Mouse (Mus musculus) hindbrain, embryonic 16.5 days (tissue): ENCODE measurements around the gene Bcl11a. TPM values are rescaled to one million over a fixed set of nuclear protein-coding genes. Genes with fewer than 3 reads are reported as not detected.
"Not testable (repeated sequence)": the region's sequence is repeated elsewhere in the genome, so short reads cannot be mapped to it uniquely, and the experiment has no call there.

Experiments used
- ATAC-seq: fragments of 200-750 bp; cut with Nextera tagmentation; 2 replicates; pipeline ENCODE4 v1.8.0; 2017; ENCODE audit warnings: moderate TSS enrichment, moderate library complexity
- H3K27ac ChIP-seq: fragments of 300-500 bp; sonication (generic); 2 replicates; pipeline ENCODE4 v1.5.1; 2014; ENCODE audit warnings: low read depth, mild to moderate bottlenecking, control low read depth, low read length, moderate library complexity
- H3K27me3 ChIP-seq: fragments of 300-500 bp; sonication (generic); replicated peaks from 2 replicates; pipeline ENCODE4 v1.6.1; 2014; ENCODE audit warnings: low read length; ENCODE audit not compliant: control insufficient read depth, insufficient read depth
- H3K36me3 ChIP-seq: fragments of 300-500 bp; sonication (generic); 2 replicates; pipeline ENCODE4 v1.6.1; 2014; ENCODE audit warnings: mild to moderate bottlenecking, low read length, moderate library complexity, mixed read lengths; ENCODE audit not compliant: control insufficient read depth, insufficient read depth
- H3K4me1 ChIP-seq: fragments of 300-500 bp; sonication (generic); 2 replicates; pipeline ENCODE4 v1.6.1; 2014; ENCODE audit warnings: low read depth, low read length; ENCODE audit not compliant: control insufficient read depth, insufficient read depth
- H3K4me2 ChIP-seq: fragments of 300-500 bp; sonication (generic); 2 replicates; pipeline ENCODE4 v1.6.1; 2014; ENCODE audit warnings: mild to moderate bottlenecking, low read length, control low read depth, moderate library complexity
- H3K4me3 ChIP-seq: fragments of 300-500 bp; sonication (generic); 2 replicates; pipeline ENCODE4 v1.5.1; 2014; ENCODE audit warnings: mild to moderate bottlenecking, low read length, control low read depth, moderate library complexity
- H3K9ac ChIP-seq: fragments of 300-500 bp; sonication (generic); 2 replicates; pipeline ENCODE4 v1.6.1; 2014; ENCODE audit warnings: low read depth, mild to moderate bottlenecking, control low read depth, low read length, moderate library complexity
- H3K9me3 ChIP-seq: fragments of 300-500 bp; sonication (generic); 2 replicates; pipeline ENCODE4 v1.6.1; 2014; ENCODE audit warnings: mild to moderate bottlenecking, low read length, moderate library complexity; ENCODE audit not compliant: control insufficient read depth
- WGBS: fragments of 180-500 bp; shearing (Covaris S2); extraction: QIAGEN DNeasy Blood & Tissue Kit; methylation state at CpG from one replicate; pipeline ENCODE4 v1.1.7; 2014; 5-methylcytosine and 5-hydroxymethylcytosine counted together
- polyA plus RNA-seq: library from polyadenylated mRNA; unstranded; fragments of >200 nt; fragmentation: Nextera tagmentation; extraction: Ambion mirVana; gene quantifications from 2 replicates; pipeline ENCODE4 v1.2.1, GENCODE M21; 2015

Gene Bcl11a
- polyA plus RNA-seq, 1 experiment from 2014 or later: 97.9 TPM

DNA sequence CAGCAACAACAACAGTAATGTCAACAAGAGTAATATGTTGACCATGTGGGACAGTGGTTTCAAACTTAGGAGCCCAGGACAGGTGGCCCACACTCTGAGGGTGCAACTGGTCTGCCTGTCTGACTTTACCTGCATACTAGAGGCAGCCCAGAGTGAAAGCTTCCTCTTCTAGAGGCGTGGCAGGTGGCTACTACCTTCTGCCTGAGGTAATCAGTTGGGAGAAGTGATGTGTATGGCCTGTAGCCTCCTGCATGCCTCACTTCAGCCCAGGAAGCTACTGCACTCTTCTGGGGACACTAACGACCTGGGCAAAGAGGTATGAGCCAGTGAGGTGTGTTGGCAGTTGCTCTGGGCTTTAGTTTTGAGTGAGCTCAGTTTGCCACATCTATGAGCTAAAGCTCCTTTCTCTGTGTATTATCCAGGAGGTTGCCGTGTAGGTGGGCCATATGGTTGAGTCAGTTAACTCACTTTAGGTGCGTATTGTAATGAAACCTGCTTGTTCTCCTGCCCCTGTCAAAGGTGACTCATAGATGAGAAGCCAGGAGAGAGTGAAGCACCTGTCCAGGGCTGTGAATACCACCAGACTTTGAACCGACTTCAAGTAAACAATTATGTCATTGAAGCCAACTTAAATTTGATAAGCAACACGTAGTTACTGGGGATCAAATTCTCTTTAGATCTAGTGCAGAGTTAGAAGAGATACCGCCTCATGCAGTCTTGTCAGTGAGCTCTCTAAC, 38.9 kb downstream of the Bcl11a start:
- Histone ChIP-seq H3K4me3 (no peak overlapping the region), H3K9ac (no peak overlapping the region), H3K4me2 (no peak overlapping the region), H3K9me3 (no peaks in the 10 kb centered on the region), H3K4me1 (peaks cover 8% of the 10 kb centered on the region), H3K36me3 (no peaks in the 10 kb centered on the region), H3K27ac (no peak overlapping the region), H3K27me3 (no peaks in the 10 kb centered on the region)
- no peak for ATAC-seq
- 89% methylated on average over 7 of the region's 7 CpGs for WGBS

DNA sequence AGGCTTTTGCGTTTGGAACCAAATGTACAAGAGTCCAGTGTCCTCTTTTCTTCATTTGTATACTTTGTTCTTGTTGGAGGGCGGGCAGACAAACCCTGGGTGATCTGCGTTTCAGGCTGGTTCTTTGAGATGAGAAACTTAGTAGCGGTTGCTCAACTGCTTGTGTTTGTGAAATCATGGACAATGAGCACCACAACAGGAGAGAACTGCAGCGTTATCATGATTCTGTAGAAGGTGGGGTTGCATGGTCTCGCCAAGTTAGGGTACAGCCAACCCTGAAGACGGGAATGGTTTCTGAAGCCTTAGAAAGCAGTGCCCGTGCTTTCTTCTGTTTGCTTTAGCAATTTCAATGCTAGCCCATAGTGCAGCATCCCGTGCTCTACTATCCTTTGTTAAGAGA, 43.3 kb downstream of the Bcl11a start:
- WGBS: 70% methylated on average over 9 of the region's 9 CpGs
- H3K27ac ChIP-seq: no peak overlapping the region

GRCm38 (mm10) chr11:24122899-24123298, 45.0 kb downstream of the Bcl11a start:
- H3K36me3 ChIP-seq: no peaks in the 10 kb centered on the region
- H3K4me1 ChIP-seq: peaks cover 8% of the 10 kb centered on the region
- H3K27ac ChIP-seq: no peak overlapping the region
- no peak overlapping the region for H3K9ac ChIP-seq
- no peak overlapping the region for H3K4me2 ChIP-seq
- 76% methylated on average over 7 of the region's 7 CpGs for WGBS
- H3K9me3 ChIP-seq: no peaks in the 10 kb centered on the region
- no peaks in the 10 kb centered on the region for H3K27me3 ChIP-seq
- no peak overlapping the region for H3K4me3 ChIP-seq
- ATAC-seq: no peak

More for the DNA sequence above, 43.3 kb downstream of the Bcl11a start:
- Histone ChIP-seq H3K36me3 (no peaks in the 10 kb centered on the region), H3K9ac (no peak overlapping the region), H3K4me1 (peaks cover 8% of the 10 kb centered on the region), H3K27me3 (no peaks in the 10 kb centered on the region), H3K4me3 (no peak overlapping the region), H3K4me2 (no peak overlapping the region), H3K9me3 (no peaks in the 10 kb centered on the region)
- ATAC-seq: no peak

GRCm38 (mm10) chr11:24123991-24124390, 46.1 kb downstream of the Bcl11a start:
- WGBS: 81% methylated on average over 2 of the region's 2 CpGs
- H3K9ac ChIP-seq: no peak overlapping the region
- H3K27ac ChIP-seq: no peak overlapping the region
- no peak overlapping the region for H3K4me2 ChIP-seq
- peaks cover 6% of the 10 kb centered on the region for H3K4me1 ChIP-seq
- ATAC-seq: no peak
- H3K36me3 ChIP-seq: no peaks in the 10 kb centered on the region
- H3K9me3 ChIP-seq: no peaks in the 10 kb centered on the region
- H3K4me3 ChIP-seq: no peak overlapping the region
- H3K27me3 ChIP-seq: no peaks in the 10 kb centered on the region

- Histone ChIP-seq H3K4me1 (peaks cover 3% of the 10 kb centered on the region; the same call in 1 of the 2 replicates), H3K9ac (no peak overlapping the region)
- ATAC-seq: no peak
Measured at GRCm38 (mm10) chr11:24125098-24125497, 47.2 kb downstream of the Bcl11a start.

DNA sequence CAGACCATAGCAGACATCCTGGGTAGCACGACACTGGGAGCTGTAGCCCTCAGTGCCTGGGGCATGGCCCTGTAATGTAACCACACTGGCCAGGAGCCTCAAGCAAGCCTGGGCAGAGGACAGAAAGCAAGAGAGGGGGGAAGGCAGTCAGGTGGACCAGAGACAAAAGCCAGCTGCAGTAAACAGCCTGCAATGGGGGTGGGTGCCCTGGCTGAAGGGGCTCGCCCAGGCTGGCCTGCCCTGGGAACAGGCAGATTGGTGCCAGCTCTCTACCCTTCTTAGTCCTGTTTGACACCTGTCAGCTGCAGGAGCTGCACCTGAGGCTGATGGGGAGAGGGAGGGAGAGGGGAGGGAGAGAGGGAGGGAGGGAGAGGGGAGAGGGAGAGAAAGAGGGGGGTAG, 50.1 kb downstream of the Bcl11a start:
- 53% methylated on average over 2 of the region's 2 CpGs for WGBS
- Histone ChIP-seq H3K9ac (no peak overlapping the region), H3K4me3 (no peak overlapping the region), H3K27me3 (no peaks in the 10 kb centered on the region), H3K4me2 (no peak overlapping the region), H3K36me3 (no peaks in the 10 kb centered on the region), H3K4me1 (no peaks in the 10 kb centered on the region), H3K27ac (no peak overlapping the region), H3K9me3 (no peaks in the 10 kb centered on the region)
- no peak for ATAC-seq

More at GRCm38 (mm10) chr11:24125098-24125497, 47.2 kb downstream of the Bcl11a start:
- no peaks in the 10 kb centered on the region for H3K36me3 ChIP-seq
- no peak overlapping the region for H3K4me2 ChIP-seq
- H3K27ac ChIP-seq: no peak overlapping the region
- WGBS: 75% methylated on average over 6 of the region's 6 CpGs
- no peak overlapping the region for H3K4me3 ChIP-seq
- H3K9me3 ChIP-seq: no peaks in the 10 kb centered on the region
- H3K27me3 ChIP-seq: no peaks in the 10 kb centered on the region

DNA sequence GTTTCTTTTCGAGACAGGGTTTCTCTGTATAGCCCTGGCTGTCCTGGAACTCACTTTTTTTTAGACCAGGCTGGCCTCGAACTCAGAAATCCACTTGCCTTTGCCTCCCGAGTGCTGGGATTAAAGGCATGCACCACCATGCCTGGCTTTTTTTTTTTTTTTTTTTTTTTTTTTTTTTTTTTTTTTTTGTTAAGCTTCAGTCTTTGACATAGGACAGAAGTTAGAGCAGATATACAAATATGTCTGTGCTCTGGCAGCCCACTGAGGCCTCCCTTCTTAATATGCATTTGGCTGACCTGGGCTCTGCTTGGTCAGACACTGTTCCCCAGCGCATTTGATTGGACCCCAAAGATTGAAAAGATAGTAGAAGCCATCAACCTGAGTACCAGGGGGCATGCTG, 51.0 kb downstream of the Bcl11a start:
- not testable (repeated sequence) for H3K27ac ChIP-seq, H3K9ac ChIP-seq, H3K4me1 ChIP-seq, H3K36me3 ChIP-seq, H3K9me3 ChIP-seq, H3K4me2 ChIP-seq, H3K4me3 ChIP-seq, ATAC-seq, H3K27me3 ChIP-seq
- WGBS: 87% methylated on average over 4 of the region's 4 CpGs

DNA sequence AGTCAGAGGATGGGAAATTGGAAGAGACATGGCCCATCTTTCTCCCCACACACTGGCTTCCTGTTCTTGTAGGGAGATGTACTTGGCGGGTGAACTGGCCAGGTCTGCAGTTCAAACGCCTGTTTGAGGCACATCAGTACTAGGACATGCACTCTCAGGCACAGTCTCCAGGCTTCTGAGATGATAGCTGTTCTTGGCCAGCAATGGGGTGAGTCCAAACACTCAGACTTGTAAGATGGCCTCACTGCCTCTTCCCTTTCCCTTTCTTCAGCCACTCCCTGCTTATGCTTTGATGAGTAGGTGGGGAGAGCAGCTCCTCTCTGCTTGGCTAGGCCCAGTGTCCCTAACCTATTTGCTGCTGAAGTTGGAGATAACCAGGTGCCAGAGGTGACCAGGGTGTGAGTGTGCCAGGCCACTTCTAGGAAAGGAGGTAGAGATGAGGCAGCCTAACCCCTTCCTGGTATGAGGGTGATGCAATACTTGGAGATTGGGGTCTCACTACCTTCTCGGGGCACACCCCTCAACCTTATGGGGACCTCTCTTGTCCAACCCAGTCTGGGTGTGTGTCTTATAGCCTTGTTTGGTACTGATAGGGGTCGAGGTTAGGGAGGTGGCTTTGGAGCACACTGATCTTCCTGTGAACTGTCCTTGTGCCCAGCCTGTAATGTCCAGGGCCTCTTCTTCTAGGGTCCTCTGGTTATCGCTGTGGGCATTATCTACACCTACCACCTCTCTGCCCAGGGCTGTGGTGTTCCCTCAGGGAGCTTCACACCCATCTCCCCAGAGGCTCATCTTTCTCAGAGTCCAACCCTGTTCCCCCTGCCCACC, 51.7 kb downstream of the Bcl11a start:
- Histone ChIP-seq H3K36me3 (no peaks in the 10 kb centered on the region), H3K27me3 (no peaks in the 10 kb centered on the region), H3K27ac (no peak overlapping the region), H3K4me2 (no peak overlapping the region), H3K4me1 (no peaks in the 10 kb centered on the region), H3K9ac (no peak overlapping the region), H3K4me3 (no peak overlapping the region), H3K9me3 (no peaks in the 10 kb centered on the region)
- ATAC-seq: no peak
- WGBS: 91% methylated on average over 5 of the region's 5 CpGs

GRCm38 (mm10) chr11:24130186-24130760, 52.4 kb downstream of the Bcl11a start:
- Histone ChIP-seq H3K4me1 (no peaks in the 10 kb centered on the region), H3K27me3 (no peaks in the 10 kb centered on the region), H3K4me2 (no peak overlapping the region), H3K9me3 (no peaks in the 10 kb centered on the region), H3K36me3 (no peaks in the 10 kb centered on the region), H3K9ac (no peak overlapping the region), H3K27ac (no peak overlapping the region), H3K4me3 (no peak overlapping the region)
- WGBS: 63% methylated on average over 7 of the region's 7 CpGs
- no peak for ATAC-seq
